Mouse (Mus musculus) forebrain, embryonic 16.5 days (tissue): ENCODE results near the gene Btbd6. TPM values are rescaled to one million over a fixed set of nuclear protein-coding genes. Genes with fewer than 3 reads are reported as not detected.

Experiments
- ATAC-seq: fragments of 200-750 bp; cut with Nextera tagmentation; 2 replicates; pipeline ENCODE4 v1.8.0; 2017; ENCODE audit warnings: mild to moderate bottlenecking, moderate library complexity
- H3K27ac ChIP-seq: fragments of 300-500 bp; sonication (generic); 2 replicates; pipeline ENCODE4 v1.5.1; 2014; ENCODE audit warnings: low read length, control low read depth
- H3K27me3 ChIP-seq: fragments of 300-500 bp; sonication (generic); replicated peaks from 2 replicates; pipeline ENCODE4 v1.6.1; 2014; ENCODE audit warnings: low read length; ENCODE audit not compliant: control insufficient read depth, insufficient read depth
- H3K36me3 ChIP-seq: fragments of 300-500 bp; sonication (generic); 2 replicates; pipeline ENCODE4 v1.6.1; 2014; ENCODE audit not compliant: control insufficient read depth, insufficient read depth
- H3K4me1 ChIP-seq: fragments of 300-500 bp; sonication (generic); replicated peaks from 2 replicates; pipeline ENCODE4 v1.6.1; 2014; ENCODE audit warnings: low read length; ENCODE audit not compliant: control insufficient read depth, insufficient read depth
- H3K4me2 ChIP-seq: fragments of 300-500 bp; sonication (generic); 2 replicates; pipeline ENCODE4 v1.6.1; 2014; ENCODE audit warnings: mild to moderate bottlenecking, low read length, control low read depth
- H3K4me3 ChIP-seq: fragments of 300-500 bp; sonication (generic); replicated peaks from 2 replicates; pipeline ENCODE4 v1.5.1; 2014; ENCODE audit warnings: mild to moderate bottlenecking, low read length, control low read depth
- H3K9ac ChIP-seq: fragments of 300-500 bp; sonication (generic); replicated peaks from 2 replicates; pipeline ENCODE4 v1.6.1; 2014; ENCODE audit warnings: low read depth, low read length, control low read depth
- H3K9me3 ChIP-seq: fragments of 300-500 bp; sonication (generic); 2 replicates; pipeline ENCODE4 v1.6.1; 2016; ENCODE audit warnings: low read length; ENCODE audit not compliant: control insufficient read depth
- WGBS: fragments of 180-500 bp; shearing (Covaris S2); extraction: QIAGEN DNeasy Blood & Tissue Kit; methylation state at CpG from one replicate; pipeline ENCODE4 v1.1.7; 2014; 5-methylcytosine and 5-hydroxymethylcytosine counted together
- polyA plus RNA-seq: library from polyadenylated mRNA; unstranded; fragments of >200 nt; fragmentation: Nextera tagmentation; extraction: Ambion mirVana; gene quantifications from 2 replicates; pipeline ENCODE4 v1.2.1, GENCODE M21; 2015

Gene Btbd6
- polyA plus RNA-seq, 1 experiment from 2014 or later, result 49.7 TPM

DNA sequence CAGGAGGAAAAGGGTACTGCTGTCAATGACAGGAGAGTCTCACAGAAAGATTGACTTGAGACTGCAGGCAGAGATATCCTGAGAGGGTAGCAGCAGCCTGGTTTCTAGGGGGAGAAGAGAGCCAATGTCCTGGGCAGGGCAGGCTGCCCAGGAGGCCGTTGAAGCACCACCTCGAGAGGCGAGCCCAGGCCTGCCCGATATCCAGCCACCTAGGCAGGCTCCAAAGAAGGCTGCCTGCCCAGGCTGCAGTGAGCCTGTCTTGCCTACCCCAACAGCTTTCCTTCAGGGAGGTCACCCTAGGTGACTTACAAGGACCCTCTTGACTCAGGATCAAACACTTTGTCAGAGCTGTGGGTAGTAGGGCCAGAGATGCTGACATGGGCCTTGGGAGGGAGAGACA is 36.0 kb upstream of the Btbd6 start:
- H3K9ac ChIP-seq, result no peak overlapping the region
- no peak overlapping the region for H3K4me3 ChIP-seq
- ATAC-seq, result no peak
- no peaks in the 10 kb centered on the region for H3K36me3 ChIP-seq
- no peaks in the 10 kb centered on the region for H3K27me3 ChIP-seq
- peaks cover 15% of the 10 kb centered on the region for H3K4me1 ChIP-seq
- H3K4me2 ChIP-seq, result no peak overlapping the region
- H3K27ac ChIP-seq, result no peak overlapping the region
- WGBS, result 85% methylated on average over 4 of the region's 4 CpGs
- no peaks in the 10 kb centered on the region for H3K9me3 ChIP-seq

DNA sequence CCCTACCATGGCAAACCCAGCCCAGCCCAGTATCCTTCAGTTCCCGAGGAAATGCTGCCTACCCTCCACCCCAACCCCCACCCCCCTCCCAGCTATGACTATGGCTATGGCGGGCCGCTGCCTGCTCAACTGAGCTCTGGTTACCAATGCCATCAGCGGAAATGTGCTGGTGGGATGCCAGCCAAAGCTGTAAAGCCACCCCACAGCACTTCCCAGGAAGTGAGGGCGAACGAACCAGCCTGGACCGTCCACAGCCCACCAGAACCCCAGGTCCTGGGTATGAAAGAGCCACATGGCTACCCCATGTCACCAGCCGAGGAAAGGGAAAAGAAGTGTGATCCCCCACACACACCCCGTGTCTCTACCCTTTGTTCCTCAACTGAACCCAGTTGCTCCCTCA is 35.6 kb upstream of the Btbd6 start:
- H3K9me3 ChIP-seq, result no peaks in the 10 kb centered on the region
- H3K27ac ChIP-seq, result no peak overlapping the region
- H3K9ac ChIP-seq, result no peak overlapping the region
- no peak for ATAC-seq
- no peak overlapping the region for H3K4me3 ChIP-seq
- no peak overlapping the region for H3K4me2 ChIP-seq
- H3K27me3 ChIP-seq, result no peaks in the 10 kb centered on the region
- H3K4me1 ChIP-seq, result peaks cover 15% of the 10 kb centered on the region
- no peaks in the 10 kb centered on the region for H3K36me3 ChIP-seq
- 80% methylated on average over 9 of the region's 9 CpGs for WGBS

DNA sequence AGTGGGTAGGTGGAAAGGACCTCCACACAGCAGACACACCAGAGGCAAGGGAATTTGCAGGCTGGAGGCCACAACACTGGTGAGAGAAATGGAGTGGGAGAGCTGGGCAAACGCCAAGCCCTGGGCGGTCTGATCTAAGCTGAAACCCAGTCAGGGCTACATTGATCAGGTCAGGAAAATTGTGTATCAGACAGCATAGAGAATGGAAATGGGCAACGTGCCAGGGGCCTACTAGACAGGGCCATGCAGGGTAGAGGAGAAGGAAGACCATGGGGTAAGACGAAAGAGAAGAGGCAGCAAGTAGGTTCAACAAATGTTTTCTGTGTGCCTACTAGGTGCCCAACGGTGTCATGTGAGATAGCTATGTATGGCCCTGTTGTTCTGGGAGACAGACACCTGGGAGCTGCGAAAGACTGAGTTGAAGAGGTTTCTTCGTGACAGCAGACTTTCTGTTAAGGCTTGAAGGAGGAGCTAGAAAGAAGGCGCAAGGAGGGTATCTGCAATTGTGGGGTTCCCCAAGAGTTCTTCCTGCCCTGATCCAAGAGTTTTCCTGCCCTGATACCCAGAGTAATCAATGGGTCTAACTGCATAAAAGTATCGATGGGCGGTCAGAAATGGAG is 35.0 kb upstream of the Btbd6 start:
- no peak overlapping the region for H3K27ac ChIP-seq
- peak overlapping the region; percentile 78 for H3K4me2 ChIP-seq

DNA sequence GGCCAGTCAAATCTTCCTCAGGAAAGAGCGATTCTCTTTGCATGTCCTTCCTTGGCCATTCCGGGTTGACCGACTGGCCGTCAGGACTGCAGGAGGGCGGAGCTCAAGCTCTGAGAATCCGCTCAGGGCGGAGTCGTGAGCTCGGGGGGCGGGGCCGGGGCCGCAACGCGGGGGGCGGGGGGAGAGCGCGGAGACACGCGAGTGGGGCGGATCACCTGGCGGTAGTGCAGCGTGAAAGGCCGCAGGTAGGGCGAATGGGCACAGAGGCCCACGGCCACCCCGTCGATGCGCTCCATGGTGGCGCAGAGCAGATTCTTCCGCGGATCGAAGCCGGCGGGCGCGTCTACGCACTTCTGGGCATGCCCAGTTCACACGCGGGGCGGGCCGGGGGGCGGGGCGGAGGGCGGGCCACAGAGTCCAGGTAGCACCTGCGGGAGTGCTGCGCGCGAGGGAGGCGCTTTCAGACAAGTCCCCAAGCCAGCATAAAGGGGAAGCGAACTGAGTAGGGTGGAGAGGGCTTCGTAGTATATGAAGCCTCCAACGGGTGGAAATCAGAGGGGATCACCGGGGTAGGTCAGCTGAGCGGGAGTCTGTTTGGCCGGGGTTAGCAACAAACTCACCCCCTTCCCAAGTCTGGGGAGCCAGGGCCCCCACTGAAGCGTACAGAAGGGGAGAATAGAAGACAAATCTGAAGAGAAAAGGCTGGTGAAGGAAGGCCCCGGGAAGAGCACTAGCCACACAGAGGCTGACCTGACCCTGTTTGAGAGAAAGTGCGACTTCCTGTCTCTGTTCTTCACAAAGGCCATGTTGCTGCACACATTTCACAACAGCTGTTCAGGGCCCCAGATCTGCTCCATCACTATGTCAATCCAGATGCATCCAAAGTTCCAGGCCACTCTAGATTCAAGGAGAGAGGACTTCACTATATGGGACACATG is 34.2 kb upstream of the Btbd6 start, which contains the start of gene Nudt14:
Gene Nudt14, minus strand, starts transcription at position 349 of the 938 bp plus-strand sequence.
- peaks cover 15% of the 10 kb centered on the region for H3K4me1 ChIP-seq
- peak; percentile 86 for ATAC-seq
- WGBS, result 2% methylated on average over 57 of the region's 58 CpGs
- H3K9me3 ChIP-seq, result no peaks in the 10 kb centered on the region
- no peaks in the 10 kb centered on the region for H3K27me3 ChIP-seq
- H3K27ac ChIP-seq, result no peak within 1 kb of the TSS
- peak within 1 kb of the TSS; percentile 78 for H3K4me2 ChIP-seq
- peak within 1 kb of the TSS; percentile 72 for H3K9ac ChIP-seq
- H3K4me3 ChIP-seq, result peak within 1 kb of the TSS; percentile 57
- H3K36me3 ChIP-seq, result no peaks in the 10 kb centered on the region

More for the DNA sequence above, 35.0 kb upstream of the Btbd6 start:
- WGBS, result 45% methylated on average over 10 of the region's 10 CpGs
- Histone ChIP-seq H3K9me3 (no peaks in the 10 kb centered on the region), H3K4me1 (peaks cover 15% of the 10 kb centered on the region), H3K36me3 (no peaks in the 10 kb centered on the region), H3K27me3 (no peaks in the 10 kb centered on the region), H3K9ac (peak overlapping the region; percentile 72), H3K4me3 (peak overlapping the region; percentile 57)
- peak; percentile 9 for ATAC-seq

DNA sequence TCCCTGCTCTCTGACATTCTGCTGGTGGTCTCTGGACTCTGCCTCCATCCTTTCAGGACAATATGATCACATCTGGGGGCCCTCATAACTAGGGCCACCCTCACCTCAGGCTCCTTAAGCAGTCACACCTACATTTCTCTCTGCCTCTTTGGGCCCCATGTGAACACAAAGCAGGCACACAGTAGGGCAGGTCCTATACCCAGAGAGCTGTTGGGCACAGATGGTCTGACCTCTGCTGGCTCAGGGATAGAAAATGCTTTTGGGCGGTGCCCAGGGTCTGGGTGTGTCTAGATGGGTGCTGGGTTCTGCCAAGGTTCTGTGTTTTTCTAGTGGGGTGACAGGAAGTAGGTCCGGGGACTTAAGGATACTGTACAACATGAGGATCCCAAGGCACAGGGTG is 32.6 kb upstream of the Btbd6 start:
- H3K4me2 ChIP-seq, result no peak overlapping the region
- 87% methylated on average over 2 of the region's 2 CpGs for WGBS
- no peak overlapping the region for H3K9ac ChIP-seq
- no peak overlapping the region for H3K27ac ChIP-seq
- no peaks in the 10 kb centered on the region for H3K27me3 ChIP-seq
- no peaks in the 10 kb centered on the region for H3K9me3 ChIP-seq
- H3K4me3 ChIP-seq, result no peak overlapping the region
- no peaks in the 10 kb centered on the region for H3K36me3 ChIP-seq
- H3K4me1 ChIP-seq, result peaks cover 15% of the 10 kb centered on the region
- no peak for ATAC-seq

DNA sequence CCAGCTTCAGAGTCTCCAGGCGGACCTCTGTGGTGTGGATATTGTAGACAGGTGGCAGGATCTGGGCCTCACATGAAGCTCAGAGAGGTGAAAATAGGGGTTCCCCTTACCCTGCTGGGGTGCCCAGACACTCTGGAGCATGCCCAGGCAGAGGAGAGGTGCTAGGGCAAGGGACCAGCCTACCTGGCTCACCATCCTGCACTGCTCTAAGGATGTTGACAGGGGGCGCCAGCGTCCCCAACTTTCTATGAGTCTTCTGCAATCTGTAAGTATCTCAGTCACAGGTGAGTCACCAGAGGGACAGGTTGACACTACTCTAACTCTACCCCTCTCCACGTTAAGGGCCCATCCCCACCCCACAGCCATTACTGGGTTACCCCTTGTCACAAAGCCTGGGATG is 29.0 kb upstream of the Btbd6 start:
- WGBS, result 28% methylated on average over 4 of the region's 4 CpGs

DNA sequence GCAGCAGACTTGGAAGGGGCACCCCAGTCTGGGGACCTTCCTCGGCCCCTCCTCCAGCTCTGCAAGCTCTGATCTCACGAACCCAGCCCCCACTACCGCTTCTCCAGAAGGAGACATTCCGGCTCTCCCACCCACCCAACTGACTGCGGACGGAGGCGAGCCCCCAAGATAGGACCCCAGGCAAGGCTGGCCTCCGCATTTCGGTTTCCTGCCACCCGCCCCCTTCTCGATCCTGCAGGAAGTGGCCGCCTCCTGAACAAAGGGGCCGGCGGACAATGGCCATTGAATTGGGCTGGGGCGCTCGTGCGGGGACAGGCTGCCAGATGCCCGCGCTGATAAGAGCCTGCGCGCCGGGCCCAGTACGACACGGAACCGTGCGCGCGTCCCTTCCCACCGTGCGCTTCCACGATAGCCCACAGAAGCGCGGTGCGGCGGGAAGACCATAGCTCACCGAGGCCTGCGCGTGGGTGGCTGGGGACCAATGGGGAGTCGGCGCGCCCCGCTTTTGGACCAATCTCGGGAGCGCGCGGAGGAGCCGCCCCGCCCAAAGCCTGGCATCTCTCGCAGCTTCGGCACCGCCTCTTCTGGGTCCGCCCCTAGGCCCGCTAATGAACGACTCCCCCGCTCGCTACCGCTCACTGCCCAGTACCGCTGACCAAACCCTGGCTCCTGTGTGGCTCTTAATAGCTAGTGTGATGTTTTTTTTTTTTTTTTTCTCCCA is 26.1 kb upstream of the Btbd6 start:
- Histone ChIP-seq H3K36me3 (no peaks in the 10 kb centered on the region), H3K9me3 (no peaks in the 10 kb centered on the region), H3K4me2 (peak overlapping the region; percentile 93), H3K27ac (peak overlapping the region; percentile 87), H3K9ac (peak overlapping the region; percentile 90), H3K27me3 (no peaks in the 10 kb centered on the region), H3K4me3 (peak overlapping the region; percentile 72), H3K4me1 (peaks cover 16% of the 10 kb centered on the region)
- peak; percentile 92 for ATAC-seq
- under 1% methylated on average over 58 of the region's 58 CpGs for WGBS

More for the DNA sequence above, 29.0 kb upstream of the Btbd6 start:
- H3K4me3 ChIP-seq, result no peak overlapping the region
- ATAC-seq, result no peak
- no peak overlapping the region for H3K27ac ChIP-seq
- no peaks in the 10 kb centered on the region for H3K36me3 ChIP-seq
- no peaks in the 10 kb centered on the region for H3K27me3 ChIP-seq
- no peak overlapping the region for H3K4me2 ChIP-seq
- no peaks in the 10 kb centered on the region for H3K9me3 ChIP-seq
- peaks cover 18% of the 10 kb centered on the region for H3K4me1 ChIP-seq
- H3K9ac ChIP-seq, result no peak overlapping the region

DNA sequence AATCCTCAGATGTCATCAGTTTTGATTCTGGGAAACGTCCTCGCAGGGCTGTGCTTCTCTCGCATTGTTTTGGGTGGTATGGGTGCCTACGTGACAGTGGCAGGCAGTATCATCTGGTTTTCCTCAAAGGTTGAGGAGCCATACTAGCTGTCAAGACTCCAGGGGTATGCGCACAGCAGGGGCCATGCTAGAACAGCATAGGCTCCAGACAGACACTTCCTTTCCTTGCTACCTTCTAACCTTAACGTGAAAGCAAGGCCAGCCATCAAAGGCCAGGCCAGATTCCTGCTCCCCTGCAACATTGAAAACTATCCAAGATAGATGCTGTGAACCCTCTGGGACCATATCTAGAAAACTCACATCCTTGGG is 25.5 kb upstream of the Btbd6 start:
- H3K9me3 ChIP-seq, result no peaks in the 10 kb centered on the region
- H3K27me3 ChIP-seq, result no peaks in the 10 kb centered on the region
- H3K4me1 ChIP-seq, result peaks cover 16% of the 10 kb centered on the region
- peak overlapping the region; percentile 90 for H3K9ac ChIP-seq
- WGBS, result 3% methylated on average over 6 of the region's 6 CpGs
- H3K4me3 ChIP-seq, result peak overlapping the region; percentile 72
- peak; percentile 29 for ATAC-seq
- H3K27ac ChIP-seq, result peak overlapping the region; percentile 87
- no peaks in the 10 kb centered on the region for H3K36me3 ChIP-seq
- H3K4me2 ChIP-seq, result peak overlapping the region; percentile 93
